Mouse (Mus musculus) forelimb bud, embryonic 11.5 days (tissue): ENCODE results near the gene Sema4g.
"Not testable (repeated sequence)": the region's sequence is repeated elsewhere in the genome, so short reads cannot be mapped to it uniquely, and the experiment has no call there.

Experiments
- DNase-seq: peaks from one replicate; pipeline ENCODE4 v3.0.0-alpha.2; 2012; ENCODE audit warnings: low read depth, low spot score

The Sema4g gene

GRCm38 (mm10) chr19:45024775-45025174 lies 35.9 kb downstream of the Sema4g start:
- DNase-seq = no peak

GRCm38 (mm10) chr19:45025937-45026568 lies 37.2 kb downstream of the Sema4g start:
- DNase-seq = no peak

GRCm38 (mm10) chr19:45026958-45027670 lies 38.2 kb downstream of the Sema4g start:
- DNase-seq = no peak

GRCm38 (mm10) chr19:45027848-45028247 lies 38.9 kb downstream of the Sema4g start:
- DNase-seq = no peak

GRCm38 (mm10) chr19:45028746-45029145 lies 39.8 kb downstream of the Sema4g start:
- no peak for DNase-seq

GRCm38 (mm10) chr19:45029571-45029970 lies 40.7 kb downstream of the Sema4g start:
- DNase-seq = no peak

GRCm38 (mm10) chr19:45030111-45030510 lies 41.2 kb downstream of the Sema4g start:
- DNase-seq = peak; percentile 57

- peak; percentile 87 for DNase-seq
Observed at GRCm38 (mm10) chr19:45030746-45031693, 42.1 kb downstream of the Sema4g start.

GRCm38 (mm10) chr19:45031780-45032179 lies 42.9 kb downstream of the Sema4g start:
- peak; percentile 83 for DNase-seq

GRCm38 (mm10) chr19:45032570-45033332 lies 43.9 kb downstream of the Sema4g start:
- DNase-seq = no peak

GRCm38 (mm10) chr19:45036867-45037266 lies 48.0 kb downstream of the Sema4g start:
- DNase-seq = no peak

- not testable (repeated sequence) for DNase-seq
Observed at GRCm38 (mm10) chr19:45038198-45038597, 49.3 kb downstream of the Sema4g start.

- no peak for DNase-seq
Observed at GRCm38 (mm10) chr19:45040214-45040613, 51.3 kb downstream of the Sema4g start.

GRCm38 (mm10) chr19:45044389-45044927 lies 55.6 kb downstream of the Sema4g start:
- DNase-seq = no peak

- DNase-seq = no peak
Observed at GRCm38 (mm10) chr19:45045236-45045635, 56.3 kb downstream of the Sema4g start.

GRCm38 (mm10) chr19:45045651-45046050 lies 56.8 kb downstream of the Sema4g start, which contains the start of gene Pdzd7:
Gene Pdzd7 (minus strand): TSS chr19:45045717.
- no peak for DNase-seq

GRCm38 (mm10) chr19:45046523-45047321 lies 57.8 kb downstream of the Sema4g start:
- no peak for DNase-seq

GRCm38 (mm10) chr19:45047417-45047934 lies 58.6 kb downstream of the Sema4g start, which contains the start of gene Sfxn3:
Gene Sfxn3 (plus strand): TSS chr19:45047503.
- DNase-seq = peak; percentile 59

GRCm38 (mm10) chr19:45047935-45048643 lies 59.2 kb downstream of the Sema4g start:
- no peak for DNase-seq
